Mouse (Mus musculus) heart, adult 18-20 months (tissue): Measurements from ENCODE around the gene Bcdin3d. TPM values are rescaled to one million over a fixed set of nuclear protein-coding genes. Genes with fewer than 3 reads are reported as not detected.

Experiments used
- DNase-seq, 2 experiments: peaks; one replicate each; pipeline ENCODE4 v3.0.0; 2021 to 2022; ENCODE audit warnings: mixed read lengths in 1 of 2
- total RNA-seq, 2 experiments: library from RNA; stranded (reverse); gene quantifications; 2 replicates each; pipeline ENCODE4 v1.2.3; 2021

Gene Bcdin3d
- total RNA-seq, 2 experiments from 2014 or later, result 3.7 to 3.9 TPM

GRCm38 (mm10) chr15:99440816-99441457, 33.6 kb downstream of the Bcdin3d start:
- peak in 1 of 2 experiments; percentile 27 for DNase-seq

GRCm38 (mm10) chr15:99440112-99440815, 34.3 kb downstream of the Bcdin3d start:
- peak in 1 of 2 experiments; percentile 42 for DNase-seq

- DNase-seq, result peak in 1 of 2 experiments; percentile 33
These were observed 35.4 kb downstream of the Bcdin3d start for GRCm38 (mm10) chr15:99438966-99439698.

- no peak for DNase-seq
These were observed 40.6 kb downstream of the Bcdin3d start for GRCm38 (mm10) chr15:99433913-99434312.

- no peak for DNase-seq
These were observed 41.3 kb downstream of the Bcdin3d start for GRCm38 (mm10) chr15:99433081-99433718.

- DNase-seq, result peak in 1 of 2 experiments; percentile 51
These were observed 42.6 kb downstream of the Bcdin3d start for GRCm38 (mm10) chr15:99431967-99432366.

- no peak for DNase-seq
These were observed 43.0 kb downstream of the Bcdin3d start for GRCm38 (mm10) chr15:99431504-99431903.

GRCm38 (mm10) chr15:99431063-99431462, 43.5 kb downstream of the Bcdin3d start:
- peak in 1 of 2 experiments; percentile 32 for DNase-seq

GRCm38 (mm10) chr15:99430394-99430793, 44.1 kb downstream of the Bcdin3d start:
- DNase-seq, result no peak

GRCm38 (mm10) chr15:99423884-99424283, 50.6 kb downstream of the Bcdin3d start:
- DNase-seq, result no peak

GRCm38 (mm10) chr15:99423131-99423530, 51.4 kb downstream of the Bcdin3d start:
- no peak for DNase-seq

- no peak for DNase-seq
These were observed 52.0 kb downstream of the Bcdin3d start for GRCm38 (mm10) chr15:99422551-99422950.

GRCm38 (mm10) chr15:99421676-99422075, 52.9 kb downstream of the Bcdin3d start:
- DNase-seq, result no peak

GRCm38 (mm10) chr15:99421152-99421551, 53.4 kb downstream of the Bcdin3d start:
- DNase-seq, result peak in 1 of 2 experiments; percentile 41

GRCm38 (mm10) chr15:99420521-99421014, 54.0 kb downstream of the Bcdin3d start:
- DNase-seq, result peak; percentile 89

- no peak for DNase-seq
These were observed 54.4 kb downstream of the Bcdin3d start for GRCm38 (mm10) chr15:99420101-99420500.

Other genes with a start within 250 kb of the Bcdin3d start
- under 1 TPM in 1 of 2 experiments, not detected in 1; 0.15 TPM for gene Kcnh3, start 249.9 kb downstream of the Bcdin3d start, total RNA-seq
- gene Mcrs1, start 222.8 kb downstream of the Bcdin3d start, total RNA-seq, result 10 to 100 TPM; 37.3 to 40.1 TPM
- 10 to 100 TPM; 18.2 to 19.4 TPM for gene Prpf40b, start 179.6 kb downstream of the Bcdin3d start, total RNA-seq
- gene Fam186b, start 178.8 kb downstream of the Bcdin3d start, total RNA-seq, result not detected
- 10 to 100 TPM; 13.4 to 14.8 TPM for gene Fmnl3, start 104.2 kb downstream of the Bcdin3d start, total RNA-seq
- 100 to 1,000 TPM; 225 to 256 TPM for gene Tmbim6, start 81.8 kb downstream of the Bcdin3d start, total RNA-seq
- 1 to 10 TPM; 2.5 to 3.8 TPM for gene Nckap5l, start 17.0 kb downstream of the Bcdin3d start, total RNA-seq
- gene Faim2, start 53.4 kb upstream of the Bcdin3d start, total RNA-seq, result under 1 TPM; 0.22 to 0.28 TPM
- gene Aqp2, start 104.3 kb upstream of the Bcdin3d start, total RNA-seq, result not detected
- gene Aqp5, start 116.1 kb upstream of the Bcdin3d start, total RNA-seq, result 1 to 10 TPM in 1 of 2 experiments, under 1 TPM in 1; 0.30 to 2.5 TPM
- gene Aqp6, start 126.7 kb upstream of the Bcdin3d start, total RNA-seq, result under 1 TPM in 1 of 2 experiments, not detected in 1; 0.25 TPM
- 1 to 10 TPM in 1 of 2 experiments, under 1 TPM in 1; 0.82 to 1.6 TPM for gene Racgap1, start 176.9 kb upstream of the Bcdin3d start, total RNA-seq
- under 1 TPM in 1 of 2 experiments, not detected in 1; 0.49 TPM for gene Asic1, start 195.6 kb upstream of the Bcdin3d start, total RNA-seq
- 10 to 100 TPM; 18.6 to 19.0 TPM for gene Smarcd1, start 227.4 kb upstream of the Bcdin3d start, total RNA-seq
- 1 to 10 TPM; 2.4 to 4.3 TPM for gene Gm17349, start 230.8 kb upstream of the Bcdin3d start, total RNA-seq
- 100 to 1,000 TPM in 1 of 2 experiments, 10 to 100 TPM in 1; 53.9 to 160 TPM for gene Gpd1, start 242.8 kb upstream of the Bcdin3d start, total RNA-seq